Mouse (Mus musculus) gastrocnemius, adult 18-20 months (tissue): Measurements from ENCODE around the gene Ccr1. TPM values are rescaled to one million over a fixed set of nuclear protein-coding genes. Genes with fewer than 3 reads are reported as not detected.
"Not testable (repeated sequence)": the region's sequence is repeated elsewhere in the genome, so short reads cannot be mapped to it uniquely, and the experiment has no call there.

Experiments
- DNase-seq: peaks from one replicate; pipeline ENCODE4 v3.0.0; 2021; ENCODE audit warnings: low spot score
- long read RNA-seq, 2 experiments: library from polyadenylated mRNA; stranded (forward); transcript quantifications; one replicate each; pipeline ENCODE4 v2.0.0; 2021
- total RNA-seq, 2 experiments: library from RNA; stranded (reverse); gene quantifications; 2 replicates each; pipeline ENCODE4 v1.2.3; 2021

Gene Ccr1
- total RNA-seq: under 1 TPM in 1 of 2 experiments, not detected in 1; 0.07 TPM
- long read RNA-seq, experiment 1: 0 reads
- long read RNA-seq, experiment 2: 0 reads

DNA sequence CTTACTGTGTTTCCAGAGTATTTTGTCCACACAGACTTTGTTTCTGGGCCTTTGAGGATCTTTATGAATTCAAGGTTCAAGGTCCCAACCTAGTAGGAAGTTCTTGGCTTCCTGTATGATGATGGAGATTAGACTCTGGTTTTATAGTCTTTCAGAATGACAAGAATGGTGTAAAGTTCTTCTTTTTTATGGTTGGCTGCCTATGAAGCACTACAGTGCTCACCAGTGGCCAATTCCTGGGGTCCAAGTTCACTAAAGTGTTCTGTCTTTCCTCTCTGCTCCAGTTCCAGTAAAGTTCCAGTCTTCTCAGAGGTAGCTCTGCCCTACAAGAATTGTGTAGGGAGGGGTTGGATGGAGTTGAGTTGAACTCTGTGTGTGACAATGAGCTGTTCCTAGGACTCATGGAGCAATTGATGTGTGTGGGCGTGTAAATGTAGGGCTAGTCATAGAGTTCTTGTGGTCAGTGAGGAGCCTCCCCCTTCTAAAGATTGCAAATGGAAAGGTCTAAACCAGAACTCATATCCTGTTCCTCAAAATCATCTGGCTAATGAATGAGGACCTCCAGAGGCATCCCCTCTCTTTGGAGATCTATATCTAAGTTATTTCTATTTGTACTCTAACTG lies at the start of gene Ccr1:
Gene Ccr1 (minus strand): TSS at position 403 of the 623 bp plus-strand sequence.
- no peak for DNase-seq

DNA sequence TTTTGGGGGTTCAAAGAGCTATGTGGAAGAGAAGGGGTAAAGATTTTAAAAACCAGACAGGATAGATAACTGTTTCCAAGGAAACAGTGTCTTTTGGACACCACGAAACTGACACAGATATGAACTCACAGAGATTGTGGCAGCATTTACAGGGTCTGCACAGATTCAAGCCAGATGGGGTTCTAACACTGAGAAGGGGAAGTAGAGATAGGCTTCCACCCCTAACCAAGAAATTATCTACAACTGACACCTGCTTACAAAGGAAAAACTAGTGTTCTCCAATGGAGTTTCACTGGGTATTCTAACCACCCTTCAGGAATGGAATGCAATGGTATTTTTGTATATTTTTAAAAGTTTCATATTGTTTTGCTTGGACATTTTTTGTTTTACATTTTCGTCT lies 47.6 kb upstream of the Ccr1 start:
- DNase-seq: no peak

DNA sequence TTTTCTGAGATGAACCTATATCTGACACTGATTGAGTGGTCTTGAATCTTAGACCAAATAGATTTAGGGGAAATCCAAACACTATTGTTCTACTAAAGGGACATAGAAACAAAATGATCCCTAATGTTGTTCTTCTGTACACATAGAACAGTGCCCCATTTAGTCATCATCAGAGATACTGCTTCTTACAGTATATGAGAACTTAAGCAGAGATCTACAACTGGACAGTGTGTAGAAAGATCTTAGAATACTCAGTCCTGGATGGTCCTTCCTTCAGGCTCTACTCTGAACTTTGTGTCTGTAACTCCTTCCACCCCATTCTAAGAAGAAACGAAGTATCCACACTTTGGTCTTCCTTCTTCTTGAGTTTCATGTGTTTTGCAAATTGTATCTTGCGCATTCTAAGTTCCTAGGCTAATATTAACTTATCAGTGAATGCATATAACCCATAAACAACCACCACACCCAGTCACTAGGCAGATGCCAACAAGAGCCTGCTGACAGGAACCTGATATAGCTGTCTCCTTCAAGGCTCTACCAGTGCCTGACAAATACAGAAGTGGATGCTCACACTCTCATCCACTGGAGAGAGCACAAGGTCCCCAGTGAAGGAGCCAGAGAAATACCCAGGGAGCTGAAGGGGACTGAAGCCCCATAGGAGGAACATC lies 46.6 kb upstream of the Ccr1 start:
- no peak for DNase-seq

DNA sequence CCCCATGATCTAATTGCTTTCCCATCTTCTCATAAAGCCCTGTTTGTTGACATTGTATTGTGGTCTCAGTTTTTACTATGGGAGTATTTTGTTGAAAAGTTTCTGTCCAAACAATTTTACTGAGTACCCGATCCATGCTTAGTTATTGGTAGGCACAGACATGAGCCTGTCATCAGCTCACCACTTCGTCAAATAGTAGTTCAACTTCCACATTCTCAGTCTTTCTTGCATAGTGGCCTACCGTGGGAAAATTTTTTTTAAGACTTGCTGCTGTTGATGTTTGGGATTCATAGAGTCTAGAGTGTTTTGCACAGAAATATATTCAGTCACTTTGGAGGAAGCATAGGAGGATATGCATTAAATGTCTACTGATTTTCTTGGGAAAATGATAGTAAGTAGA lies 44.8 kb upstream of the Ccr1 start:
- no peak for DNase-seq

DNA sequence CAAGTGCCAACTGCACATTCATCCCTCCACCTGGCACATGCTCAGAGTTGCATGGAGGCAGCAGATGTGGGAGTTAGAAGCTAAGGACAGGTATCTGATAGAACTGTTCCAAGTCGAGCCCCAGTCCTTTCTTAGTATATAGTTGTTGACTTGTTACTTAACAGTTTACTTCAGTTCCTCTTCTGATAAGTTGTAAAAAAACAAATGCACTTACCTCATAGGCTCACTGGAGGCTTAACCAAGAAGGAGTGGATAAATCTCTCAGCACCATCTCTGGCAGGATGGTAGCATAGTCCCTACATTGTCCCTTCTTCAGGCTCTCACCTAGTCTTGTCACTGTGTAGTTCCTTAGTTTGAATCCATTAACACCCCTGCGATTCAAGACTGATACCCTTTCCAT lies 44.2 kb upstream of the Ccr1 start:
- DNase-seq: no peak

DNA sequence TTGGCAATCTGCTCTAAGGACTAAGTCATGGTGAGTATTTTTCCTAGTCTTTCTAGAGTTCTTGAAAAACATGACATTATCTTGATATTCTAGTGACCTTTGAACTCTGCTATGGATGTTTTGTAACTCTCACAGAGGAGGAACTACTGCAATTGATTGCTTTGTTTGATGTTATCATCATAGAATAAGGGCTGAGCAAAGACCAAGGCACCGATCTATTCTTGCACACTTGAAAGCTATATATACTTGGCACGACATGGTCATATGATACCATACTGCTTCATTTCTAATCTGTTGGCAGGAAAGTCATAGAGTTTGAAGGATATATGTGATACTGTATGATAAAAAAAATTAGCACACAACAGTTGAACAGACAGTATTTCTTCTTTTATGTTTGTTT lies 31.3 kb upstream of the Ccr1 start:
- DNase-seq: no peak

DNA sequence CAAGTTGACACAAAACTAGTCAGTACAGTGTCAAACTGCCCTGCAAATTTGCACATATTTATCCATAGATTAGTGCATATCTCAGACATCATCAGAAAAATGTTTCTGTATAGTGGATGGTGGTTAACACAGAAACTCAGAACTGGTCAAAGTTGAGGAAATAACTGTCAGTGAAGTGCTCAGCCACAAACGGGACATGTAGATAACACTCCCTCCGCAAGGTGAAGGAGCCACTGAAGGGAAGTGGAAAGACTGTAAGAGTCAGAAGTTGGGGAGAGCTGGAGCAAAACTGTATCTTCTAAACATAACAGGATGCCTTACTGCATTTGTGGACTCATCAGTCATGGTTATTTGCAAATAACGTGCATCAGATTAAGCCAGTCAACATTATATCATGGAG lies 29.2 kb upstream of the Ccr1 start:
- DNase-seq: no peak

DNA sequence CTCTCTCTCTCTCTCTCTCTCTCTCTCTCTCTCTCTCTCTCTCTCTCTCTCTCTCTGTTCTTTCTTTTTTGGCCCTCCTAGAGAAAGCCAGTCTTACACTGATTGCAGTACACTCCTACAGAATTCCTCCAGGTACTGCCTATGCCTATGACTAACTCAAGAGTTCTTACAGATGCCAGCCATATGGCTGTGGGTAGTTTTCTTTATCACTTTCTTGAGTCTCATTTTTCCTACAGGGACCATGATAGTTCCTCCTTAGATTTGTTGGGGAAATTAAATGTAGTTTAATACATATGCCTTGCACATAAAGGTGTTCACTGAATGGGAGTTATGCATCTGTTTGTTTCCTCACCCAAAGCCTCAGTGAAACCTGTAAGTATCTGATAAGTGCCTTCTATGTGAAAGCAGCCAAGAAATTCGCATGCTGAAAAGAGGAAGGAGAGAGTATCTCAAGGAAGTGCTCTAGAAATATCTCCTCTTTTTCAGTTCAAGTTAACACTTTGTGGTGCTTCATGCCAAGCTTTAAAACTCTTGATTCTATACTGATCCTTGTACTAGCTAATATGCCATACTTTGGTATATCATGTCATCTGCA lies 22.9 kb upstream of the Ccr1 start:
- DNase-seq: no peak

DNA sequence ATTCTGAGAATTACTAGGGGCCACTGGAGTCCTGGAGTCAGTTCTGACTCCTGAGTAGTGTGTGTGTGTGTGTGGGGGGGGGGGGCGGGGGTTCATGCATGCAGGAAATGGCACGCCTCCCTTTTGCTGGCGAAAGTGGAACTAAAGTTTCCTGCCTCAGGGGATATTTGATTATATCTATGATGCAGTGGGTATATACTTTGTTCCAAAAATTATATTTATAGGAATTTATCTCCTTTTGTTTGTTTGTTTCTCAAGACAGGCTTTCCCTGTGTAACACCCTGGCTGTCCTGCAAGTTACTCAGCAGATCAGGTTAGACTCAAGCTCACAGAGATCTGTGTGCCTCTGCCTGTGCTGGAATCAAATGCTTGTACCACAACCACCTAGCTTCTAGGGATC lies 21.2 kb upstream of the Ccr1 start:
- DNase-seq: no peak

DNA sequence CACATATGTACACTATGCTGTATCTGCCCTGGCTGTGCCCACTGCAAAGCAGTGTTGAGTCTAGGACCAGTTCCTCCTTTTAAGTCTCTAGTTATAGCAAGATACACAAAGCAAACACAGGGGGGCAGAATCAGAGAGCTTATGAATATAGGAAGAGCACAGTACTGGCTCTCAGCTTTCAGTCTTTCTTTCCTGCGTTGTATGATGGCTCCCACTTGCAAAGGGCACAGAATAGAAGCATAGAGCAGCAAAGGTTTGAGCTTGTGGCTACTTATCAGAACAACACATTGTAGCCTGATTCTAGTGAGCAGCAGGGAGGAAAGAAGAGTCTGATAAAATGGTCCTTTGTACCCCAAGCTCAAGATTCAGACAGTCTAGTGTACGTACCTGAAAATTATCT lies 17.7 kb upstream of the Ccr1 start:
- DNase-seq: no peak

DNA sequence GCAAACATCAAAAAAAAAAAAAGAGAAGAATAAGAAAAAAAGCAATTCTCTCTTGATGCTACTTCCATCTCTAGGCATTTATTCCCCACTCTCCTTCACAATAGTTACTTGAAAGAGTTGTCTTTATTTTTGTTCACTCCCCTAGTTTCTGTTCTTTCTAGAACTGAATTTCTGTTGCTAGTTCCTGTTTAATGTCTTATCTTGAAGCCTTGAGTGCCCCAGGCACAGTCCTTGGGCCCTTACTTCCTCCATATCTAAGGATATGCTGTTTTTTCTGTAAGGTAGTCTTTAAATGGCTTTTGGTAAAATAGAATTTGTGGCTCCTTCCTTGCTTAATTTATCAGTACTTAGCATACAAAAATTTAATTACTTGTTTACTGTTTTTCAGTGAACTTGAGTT lies 16.5 kb upstream of the Ccr1 start:
- no peak for DNase-seq

DNA sequence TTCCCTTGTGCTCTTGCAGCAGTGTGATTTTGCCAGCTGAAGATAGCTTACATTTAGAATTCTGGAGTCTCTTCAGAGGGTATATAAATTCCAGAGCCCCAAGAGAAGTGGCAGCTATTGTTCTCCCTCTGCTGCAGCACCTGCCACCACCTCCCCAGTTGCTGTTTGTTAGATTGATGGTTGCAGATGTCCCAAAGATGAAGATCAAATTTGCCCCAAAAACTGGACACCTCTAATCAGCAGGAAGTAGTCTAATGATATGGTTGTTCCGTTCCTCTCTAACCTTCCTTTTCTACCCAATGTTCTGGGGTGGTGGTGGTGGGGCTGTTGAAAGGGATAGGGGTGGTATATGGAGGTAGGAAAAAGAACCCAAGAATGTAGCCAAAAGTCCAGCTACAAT lies 14.2 kb upstream of the Ccr1 start:
- DNase-seq: no peak

DNA sequence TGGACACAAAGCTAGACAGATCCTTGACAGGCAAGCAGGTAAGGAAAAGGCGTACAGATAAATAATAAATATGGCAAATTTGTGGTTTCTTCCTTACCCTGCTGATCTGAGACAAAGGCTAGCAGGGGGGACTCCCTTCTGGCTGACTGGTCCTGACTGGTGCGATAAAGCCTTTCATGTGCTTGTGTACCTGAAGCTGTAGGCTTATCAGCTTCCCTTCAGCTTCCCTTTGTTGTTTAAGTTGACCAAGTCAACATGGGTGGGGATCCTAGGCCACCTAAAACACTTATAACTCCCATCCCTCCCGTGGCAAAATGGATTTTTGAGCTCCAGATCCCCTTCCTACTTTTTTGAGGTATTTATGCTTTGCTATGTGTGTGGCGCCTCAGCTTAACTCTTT lies 13.4 kb upstream of the Ccr1 start:
- DNase-seq: no peak

DNA sequence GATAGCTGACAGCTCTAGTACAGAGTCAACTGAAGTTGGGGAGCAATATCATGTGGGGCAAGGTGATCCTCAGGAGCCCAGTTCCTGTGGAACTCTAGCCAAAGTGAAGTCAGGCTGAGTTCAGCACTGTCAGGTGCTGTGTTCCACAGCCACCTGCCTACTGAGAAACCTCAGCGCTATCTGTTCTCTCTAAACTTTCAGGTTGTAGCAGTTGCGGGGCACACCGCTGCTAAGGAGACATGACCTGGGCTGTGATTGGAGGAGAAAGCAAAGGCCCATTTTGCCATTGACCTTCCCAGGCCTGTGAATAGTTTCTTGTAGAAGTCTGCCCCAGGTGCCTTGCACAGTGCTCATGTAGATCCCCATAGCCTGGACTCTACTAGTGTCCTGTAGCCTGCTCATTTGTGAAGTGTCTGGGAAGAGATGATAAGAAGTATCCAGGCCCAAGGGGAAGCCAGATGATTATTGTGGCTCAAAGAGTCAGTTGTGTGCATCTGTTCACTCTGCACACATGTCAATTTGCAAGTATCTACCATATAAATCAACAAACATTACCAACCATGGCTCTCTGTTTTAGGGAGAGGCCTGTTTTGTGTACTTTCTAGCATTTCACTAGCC lies 12.5 kb upstream of the Ccr1 start:
- DNase-seq: not testable (repeated sequence)

DNA sequence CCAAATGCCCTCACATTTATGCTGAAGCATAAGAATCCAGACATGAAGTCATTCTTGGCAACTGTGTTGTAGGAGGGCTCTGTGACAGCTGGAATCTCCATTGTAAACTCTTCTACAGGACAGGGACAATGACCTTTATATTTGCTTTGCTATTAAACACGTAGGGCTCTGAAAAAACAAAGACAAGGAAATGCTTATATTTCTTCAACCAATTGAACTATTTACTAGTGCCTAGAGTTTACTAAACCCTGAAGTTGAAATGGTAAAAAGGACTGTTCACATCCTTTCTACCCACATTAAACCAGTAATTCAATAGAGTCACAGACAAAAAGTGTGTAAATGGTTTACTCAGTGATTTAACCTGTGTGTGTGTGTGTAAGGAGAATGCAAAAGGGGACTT lies 9.8 kb upstream of the Ccr1 start, which contains the start of gene Ccr1l1:
Gene Ccr1l1 (minus strand): TSS at position 101 of the 400 bp plus-strand sequence.
- no peak for DNase-seq

DNA sequence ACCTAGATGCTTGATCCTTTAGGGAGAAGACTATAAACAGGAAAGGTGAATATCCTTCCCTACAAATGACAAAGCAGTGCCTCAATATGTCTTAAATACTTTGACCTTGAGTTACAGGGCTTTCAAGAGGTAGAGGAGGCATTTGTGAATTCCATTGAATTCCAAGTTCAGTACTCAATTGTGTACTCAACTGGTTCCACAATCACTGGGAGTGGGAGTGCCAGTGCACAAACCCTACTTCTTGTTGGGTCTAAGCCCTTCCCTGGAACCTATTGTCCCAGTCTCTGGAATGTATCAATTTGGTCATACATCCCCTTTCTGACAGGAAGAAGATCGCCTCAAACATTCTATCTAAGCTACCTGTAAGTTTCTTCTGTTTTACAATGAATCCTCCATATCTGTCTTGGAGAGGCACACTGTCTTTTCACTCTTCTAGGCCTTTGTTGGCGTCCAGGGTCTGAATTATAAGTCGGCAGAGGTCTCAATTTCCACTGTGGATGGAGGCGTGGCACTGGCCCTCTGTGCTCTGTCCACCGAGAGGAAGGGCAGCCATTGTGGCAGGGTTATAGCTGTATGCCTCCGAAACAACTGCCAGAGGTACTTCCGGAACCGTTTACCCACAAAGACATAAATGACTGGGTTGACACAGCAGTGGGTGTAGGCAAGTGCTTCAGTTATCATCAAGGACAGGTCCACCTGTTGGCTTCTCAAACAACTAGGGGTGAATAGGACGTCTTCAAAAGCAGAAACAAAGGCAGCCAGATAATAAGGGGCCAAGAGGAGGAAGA lies 8.6 kb upstream of the Ccr1 start:
- no peak for DNase-seq

DNA sequence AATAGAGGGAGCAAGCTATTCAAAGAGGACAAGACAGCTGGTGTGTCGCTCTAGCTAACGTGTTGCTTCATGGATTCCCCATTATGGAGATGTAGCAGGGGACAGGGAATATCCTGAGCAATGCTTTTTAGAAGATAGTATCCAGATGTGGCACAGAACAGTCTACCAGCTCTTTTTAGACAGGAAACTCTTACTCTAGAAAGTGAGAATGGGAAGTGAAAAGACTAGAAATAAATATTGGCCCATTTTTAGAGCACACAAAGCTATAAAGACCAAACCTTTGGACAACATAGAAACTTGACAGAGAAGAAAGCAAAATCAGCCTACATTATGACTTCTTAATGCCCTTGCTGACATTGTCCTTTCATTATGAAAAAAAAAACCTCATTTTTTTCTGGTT lies 7.1 kb upstream of the Ccr1 start:
- DNase-seq: no peak

DNA sequence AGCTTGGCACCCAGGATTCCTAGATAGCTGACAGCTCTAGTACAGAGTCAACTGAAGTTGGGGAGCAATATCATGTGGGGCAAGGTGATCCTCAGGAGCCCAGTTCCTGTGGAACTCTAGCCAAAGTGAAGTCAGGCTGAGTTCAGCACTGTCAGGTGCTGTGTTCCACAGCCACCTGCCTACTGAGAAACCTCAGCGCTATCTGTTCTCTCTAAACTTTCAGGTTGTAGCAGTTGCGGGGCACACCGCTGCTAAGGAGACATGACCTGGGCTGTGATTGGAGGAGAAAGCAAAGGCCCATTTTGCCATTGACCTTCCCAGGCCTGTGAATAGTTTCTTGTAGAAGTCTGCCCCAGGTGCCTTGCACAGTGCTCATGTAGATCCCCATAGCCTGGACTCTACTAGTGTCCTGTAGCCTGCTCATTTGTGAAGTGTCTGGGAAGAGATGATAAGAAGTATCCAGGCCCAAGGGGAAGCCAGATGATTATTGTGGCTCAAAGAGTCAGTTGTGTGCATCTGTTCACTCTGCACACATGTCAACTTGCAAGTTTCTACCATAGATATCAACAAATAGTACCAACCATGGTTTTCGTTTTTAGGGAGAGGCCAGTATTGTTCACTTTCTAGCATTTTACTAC lies 1.5 kb downstream of the Ccr1 start:
- not testable (repeated sequence) for DNase-seq

DNA sequence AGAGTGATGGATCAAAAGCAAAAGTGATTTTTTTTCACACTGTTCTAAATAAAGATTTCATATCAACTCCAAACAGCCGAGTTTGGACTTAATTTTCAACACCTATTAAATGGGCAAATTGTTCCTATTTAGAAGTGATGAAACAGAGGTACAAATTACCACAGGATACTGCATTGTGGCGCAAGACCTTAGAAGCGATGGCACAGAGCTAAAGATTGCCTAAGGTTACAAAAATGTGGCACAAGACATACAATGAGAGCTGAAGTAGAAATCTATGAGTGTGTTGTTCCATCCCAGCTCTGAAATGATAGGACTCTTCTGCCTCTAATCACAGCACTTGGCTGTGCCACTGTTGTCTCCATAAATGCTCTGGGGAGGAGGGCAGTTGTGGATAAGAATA lies 3.7 kb downstream of the Ccr1 start:
- no peak for DNase-seq

DNA sequence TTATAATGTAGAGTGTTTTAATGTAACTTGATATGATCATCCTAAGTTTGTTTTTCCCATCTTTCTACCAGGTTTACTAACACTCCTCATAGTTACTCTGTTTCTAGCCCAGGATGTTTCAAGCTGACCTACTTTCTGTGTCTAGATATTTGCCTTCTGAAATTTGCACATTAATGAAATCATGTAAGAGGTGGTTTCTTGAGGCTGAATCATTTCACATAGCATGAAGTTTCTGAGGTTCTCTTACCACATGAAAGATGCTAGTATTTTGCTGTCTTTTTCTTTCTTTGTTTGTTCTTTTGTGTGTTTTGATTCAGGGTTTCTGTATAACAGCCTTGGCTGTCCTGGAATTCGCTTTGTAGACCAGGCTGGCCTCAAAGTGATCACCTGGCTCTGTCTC lies 8.3 kb downstream of the Ccr1 start:
- DNase-seq: no peak

DNA sequence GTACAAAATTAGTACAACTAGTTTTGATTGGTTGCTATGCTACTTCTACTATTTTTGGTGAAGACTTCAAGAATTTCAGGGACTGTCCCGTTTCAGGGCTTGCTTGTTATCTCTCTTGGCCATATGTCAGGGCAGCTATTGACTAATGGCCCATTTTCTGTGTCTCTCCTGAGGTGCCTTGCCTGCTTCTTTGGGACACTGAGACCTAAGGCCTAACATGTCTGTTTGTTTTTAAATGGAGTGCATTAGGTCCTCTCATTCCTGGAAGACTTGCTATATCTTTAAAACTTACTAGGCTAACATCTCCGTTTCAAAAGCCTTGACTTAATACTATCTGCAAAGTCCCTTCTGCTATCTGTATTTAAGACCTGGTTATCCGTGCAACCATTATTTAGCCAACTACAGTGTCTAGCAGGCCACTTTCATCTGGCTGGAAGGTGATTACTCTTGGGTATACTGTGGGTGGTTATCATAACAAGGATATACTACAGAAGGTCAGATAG lies 10.5 kb downstream of the Ccr1 start:
- no peak for DNase-seq
